Mouse (Mus musculus) kidney, adult 2 months (tissue): Measurements from ENCODE around the gene Elovl6.

Experiments
- CTCF ChIP-seq: fragments of 200-500 bp; conservative IDR thresholded peaks from 2 replicates; pipeline ENCODE4 v1.5.1; 2011; ENCODE audit warnings: low read depth, mild to moderate bottlenecking, control low read depth, low read length, moderate library complexity, mixed read lengths; ENCODE audit not compliant: insufficient read depth, insufficient read length
- POLR2A ChIP-seq: fragments of 200-500 bp; IDR thresholded peaks from one replicate; pipeline ENCODE4 v1.6.1; 2011; ENCODE audit warnings: low read depth, low read length, control low read depth

- no peak for TF ChIP-seq CTCF
- no peak for TF ChIP-seq POLR2A
Measured at GRCm38 (mm10) chr3:129596098-129596497, 63.9 kb downstream of the Elovl6 start.
